Mouse (Mus musculus): Measurements from ENCODE around the gene Sf3a1.

GRCm38 (mm10) chr11:4127059-4127458 is 33.1 kb upstream of the Sf3a1 start:
- TF ChIP-seq CTCF (conservative IDR thresholded peaks at IDR 0.05; ENCODE audit: low read length) (peak; percentile 63), NANOG (IDR thresholded peaks at IDR 0.05; ENCODE audit: borderline replicate concordance, low read length) (no peak)
